Mouse (Mus musculus) liver, adult (tissue): Measurements from ENCODE around the gene Tmem161a.

Source experiments
- GATA4 ChIP-seq: IDR thresholded peaks from 2 replicates; pipeline ENCODE4 v1.6.1; 2014; ENCODE audit warnings: mild to moderate bottlenecking, low read length; ENCODE audit not compliant: insufficient replicate concordance

Gene Tmem161a

DNA sequence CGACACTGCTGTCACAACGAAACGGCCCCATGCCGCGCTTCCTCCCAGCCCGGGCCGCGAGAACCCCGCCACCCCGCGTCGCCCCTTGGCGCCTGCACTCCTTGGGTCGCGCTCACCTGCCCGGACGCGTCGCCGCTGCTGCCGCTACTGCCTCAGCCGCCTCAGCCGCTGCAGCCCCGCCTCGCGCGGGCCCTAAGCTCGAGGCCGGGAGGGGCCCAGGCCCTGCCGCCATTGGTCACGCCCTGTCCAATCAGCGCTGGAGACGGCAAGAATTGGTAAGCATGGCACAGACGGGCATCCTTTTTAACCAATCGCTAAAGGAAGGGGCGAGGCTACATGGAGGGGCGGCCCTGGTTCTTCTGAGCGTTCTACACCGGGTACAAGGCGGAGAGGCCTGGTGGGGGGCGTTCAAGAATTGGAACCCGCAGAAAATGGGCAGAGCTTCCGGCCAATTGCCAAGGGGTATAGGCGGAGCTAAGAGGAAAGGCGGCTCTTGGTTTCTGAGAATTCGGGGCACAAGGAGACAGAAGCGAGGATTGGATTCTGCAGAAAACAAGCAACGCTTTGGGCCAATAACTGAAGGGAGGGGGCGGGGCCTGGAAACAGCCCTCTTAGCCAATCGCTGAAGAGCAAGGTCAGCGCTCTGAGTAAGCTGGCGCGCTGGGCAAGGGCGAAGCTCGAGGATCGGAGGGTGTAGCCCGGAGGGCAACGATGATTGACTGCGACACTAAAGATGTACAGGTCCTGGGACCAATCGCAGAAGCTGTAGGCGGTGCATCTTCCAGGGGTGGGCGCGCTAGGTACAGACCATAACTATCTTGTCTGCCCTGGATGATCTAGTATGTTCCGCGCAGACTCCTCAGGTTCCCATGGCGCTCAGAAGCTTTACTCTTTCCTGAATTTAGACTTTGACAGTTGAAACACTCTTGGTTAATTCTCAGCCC lies 40.2 kb downstream of the Tmem161a start, which contains the start of gene Slc25a42:
TSS of gene Slc25a42 (minus strand) at position 194 of the 944 bp plus-strand sequence.
- TF ChIP-seq GATA4 = no peak; the same call in 1 of the 2 replicates

GRCm38 (mm10) chr8:70214411-70214810 lies 42.3 kb downstream of the Tmem161a start:
- TF ChIP-seq GATA4 = no peak

DNA sequence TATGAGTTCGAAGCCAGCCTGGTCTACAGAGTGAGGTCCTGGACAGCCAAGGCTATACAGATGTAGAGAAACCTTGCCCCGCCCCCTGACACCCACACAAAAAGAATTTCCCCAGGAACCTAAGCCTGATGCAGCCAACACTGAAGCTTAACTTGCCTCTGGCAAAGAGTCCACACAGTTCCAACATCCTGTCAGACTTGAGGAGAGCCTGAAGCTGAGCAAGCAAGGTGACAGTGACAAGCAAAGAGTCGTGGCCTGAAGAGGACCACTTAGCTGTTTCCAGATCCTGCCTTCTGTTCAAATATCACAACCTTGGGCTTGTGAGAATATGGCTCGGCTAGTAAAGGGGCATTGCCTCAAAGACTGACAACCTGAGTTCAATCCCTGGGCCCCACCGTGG lies 42.9 kb downstream of the Tmem161a start:
- no peak for TF ChIP-seq GATA4

DNA sequence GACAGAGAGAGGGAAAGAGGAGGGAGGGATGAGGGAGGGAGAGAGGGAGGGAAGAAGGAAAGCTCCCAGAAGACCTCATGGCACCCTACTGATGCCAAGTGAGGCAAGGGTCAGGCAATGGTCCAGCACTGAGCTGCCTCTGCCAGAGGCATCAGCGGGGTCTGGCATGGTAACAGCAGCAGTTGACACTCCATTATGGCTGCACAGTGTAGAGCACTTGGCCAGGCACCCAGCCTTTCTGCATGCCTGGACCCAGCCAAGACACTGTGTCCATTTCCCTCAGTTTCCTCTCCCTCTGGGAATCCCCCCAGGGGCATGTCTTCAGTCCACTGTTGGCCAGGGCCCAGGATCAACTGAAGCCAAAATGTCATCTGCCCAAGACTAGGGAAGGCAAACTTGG lies 44.4 kb downstream of the Tmem161a start:
- no peak for TF ChIP-seq GATA4

GRCm38 (mm10) chr8:70217441-70217840 lies 45.3 kb downstream of the Tmem161a start:
- TF ChIP-seq GATA4 = no peak

- no peak for TF ChIP-seq GATA4
Measured at GRCm38 (mm10) chr8:70219107-70219684, 47.0 kb downstream of the Tmem161a start.

DNA sequence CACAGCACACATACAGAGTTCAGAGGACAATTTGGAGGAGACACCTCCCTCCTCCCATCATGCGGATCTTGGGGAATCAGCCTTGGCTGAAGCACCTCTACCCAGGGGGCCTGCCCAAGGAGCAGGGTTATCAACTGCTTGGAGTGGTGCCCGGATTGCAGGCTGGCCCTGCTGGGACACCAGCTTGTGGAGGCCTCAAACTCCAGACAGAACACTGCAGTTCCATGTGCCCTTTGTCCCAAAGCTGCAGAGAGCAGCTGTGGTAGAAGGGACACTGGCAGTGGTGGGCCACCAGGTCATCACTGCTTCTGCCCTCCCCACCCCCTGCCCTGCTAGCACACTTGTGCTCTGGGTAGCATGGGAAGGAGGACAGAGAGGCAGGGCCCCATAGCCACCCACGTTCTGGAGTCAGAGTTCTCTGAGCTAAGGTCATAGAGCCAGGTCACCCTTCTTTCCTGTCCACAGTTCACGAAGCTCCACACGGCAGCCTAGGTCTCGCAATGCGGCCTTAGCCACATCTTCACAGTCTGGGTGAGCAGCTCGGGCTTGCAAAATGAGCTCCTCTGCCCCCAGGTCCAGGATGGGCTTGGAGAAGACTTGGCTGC lies 48.2 kb downstream of the Tmem161a start:
- no peak for TF ChIP-seq GATA4

GRCm38 (mm10) chr8:70220911-70221310 lies 48.8 kb downstream of the Tmem161a start:
- no peak for TF ChIP-seq GATA4

DNA sequence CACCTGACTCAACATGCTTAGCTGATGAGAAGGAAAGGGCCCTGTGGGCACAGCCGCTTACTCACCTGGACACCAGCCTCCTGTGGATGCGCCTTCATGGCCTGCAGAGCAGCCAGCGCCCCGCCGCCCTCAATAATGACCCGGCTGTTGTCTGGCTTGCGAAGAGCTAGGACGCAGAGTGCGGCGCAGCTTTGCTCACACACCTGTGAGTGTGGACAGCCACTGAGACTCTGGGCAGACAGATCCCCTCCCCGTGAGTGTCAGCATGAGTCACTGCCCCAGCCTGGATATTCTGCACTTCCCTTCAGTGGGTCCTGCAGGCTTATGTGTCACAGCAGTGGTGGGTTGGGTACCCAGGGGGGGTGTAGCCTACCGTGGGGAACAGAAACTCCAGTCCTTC lies 49.9 kb downstream of the Tmem161a start:
- TF ChIP-seq GATA4 = no peak

- TF ChIP-seq GATA4 = no peak
Measured at GRCm38 (mm10) chr8:70223341-70223740, 51.2 kb downstream of the Tmem161a start.

DNA sequence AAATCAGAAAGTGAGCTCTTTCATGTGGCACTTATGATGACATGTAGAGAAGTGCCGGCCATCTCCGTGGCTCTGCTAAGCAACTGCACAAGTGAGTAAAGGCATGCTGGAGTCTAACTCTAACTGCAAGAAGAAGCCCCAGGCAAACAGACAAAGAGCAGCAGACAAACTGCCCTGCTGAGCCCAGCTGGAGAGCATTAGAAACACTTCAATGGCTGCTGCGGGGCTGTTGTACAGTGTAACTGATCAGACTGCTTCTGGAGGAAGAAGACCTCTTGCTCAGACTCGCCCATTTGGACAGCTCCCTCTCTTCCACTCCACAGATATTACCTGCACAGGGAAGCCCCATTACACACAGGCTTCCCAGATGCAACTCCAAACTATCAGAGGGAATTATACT lies 55.8 kb downstream of the Tmem161a start:
- no peak for TF ChIP-seq GATA4

DNA sequence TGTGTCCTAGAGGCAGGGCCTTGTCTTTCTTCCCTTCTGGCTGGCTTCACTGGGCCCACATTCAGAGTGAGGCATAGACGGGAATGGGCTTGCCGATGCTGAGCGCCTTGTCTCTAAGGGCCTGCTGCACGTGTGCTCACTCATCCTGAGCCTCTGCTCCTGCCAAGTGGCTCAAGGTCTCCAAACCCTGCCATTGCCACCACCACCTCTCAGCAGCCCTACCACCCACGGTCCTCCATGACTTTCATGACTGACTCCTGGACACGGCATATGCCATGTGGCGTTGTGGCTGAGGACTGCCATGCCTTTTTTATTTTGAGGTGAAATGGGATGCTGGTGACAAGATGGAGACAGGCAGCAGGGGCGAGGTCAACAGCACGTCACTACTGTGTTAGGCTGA lies 58.7 kb downstream of the Tmem161a start:
- no peak for TF ChIP-seq GATA4
